In genomic region chr3:54736101-54736927, GRCm38 (mm10) we compare ENCODE assay signal across 7 mouse cellular contexts. TPM values are rescaled to one million over a fixed set of nuclear protein-coding genes. Genes with fewer than 3 reads are reported as not detected.
DNase-seq lines count a peak whose midpoint lies in the region; ATAC-seq and TF ChIP-seq lines count a peak whose summit lies in the region.

No protein-coding gene starts in this region.

- H3K27me3 ChIP-seq in forebrain, embryonic 14.5 days (replicated peaks; ENCODE audit: control insufficient read depth, insufficient read depth, low read length) = no peaks in the 10 kb centered on the region
- no peaks in the 10 kb centered on the region for H3K27me3 ChIP-seq in kidney, adult 2 months (replicated peaks; ENCODE audit: control insufficient read depth, insufficient read depth, low read length)
- no peaks in the 10 kb centered on the region for H3K27me3 ChIP-seq in midbrain, embryonic 11.5 days (ENCODE audit: control insufficient read depth, insufficient read depth, low read length)

- H3K4me2 ChIP-seq in forebrain, embryonic 14.5 days (ENCODE audit: low read length) = peak overlapping the region; percentile 81
- H3K4me2 ChIP-seq in midbrain, embryonic 11.5 days = peak overlapping the region; percentile 88

- no peak for TF ChIP-seq POLR2A in kidney, adult 2 months (IDR thresholded peaks at IDR 0.05; ENCODE audit: low read depth, low read length)

- H3K27ac ChIP-seq in brown adipose tissue, adult 24 weeks (replicated peaks; ENCODE audit: low read depth, low read length) = no peak overlapping the region
- H3K27ac ChIP-seq in forebrain, embryonic 14.5 days (ENCODE audit: low read depth, low read length) = peak overlapping the region; percentile 98; the same call in 1 of the 2 replicates
- no peak overlapping the region for H3K27ac ChIP-seq in kidney, adult 2 months (ENCODE audit: insufficient read depth, low read depth, low read length)
- no peak overlapping the region; the same call in 1 of the 2 replicates for H3K27ac ChIP-seq in midbrain, embryonic 11.5 days (ENCODE audit: low read depth, low read length)

- peak; percentile 20 for DNase-seq in right cerebral cortex, postnatal 4 days
- no peak for DNase-seq in right cerebral cortex, adult 18-20 months
- DNase-seq in forebrain, embryonic 14.5 days (ENCODE audit: low spot score) = peak; percentile 20
- DNase-seq in kidney, adult 2 months = peak; percentile 32
- DNase-seq in midbrain, embryonic 11.5 days (ENCODE audit: low spot score, missing footprints) = peak; percentile 93
- DNase-seq in natural killer cell, adult 2 months (ENCODE audit: low spot score in 2 of 2) = no peak

- no peak for ATAC-seq in forebrain, embryonic 14.5 days
- no peak for ATAC-seq in midbrain, embryonic 11.5 days (ENCODE audit: low FRiP score)

- no peak for TF ChIP-seq CTCF in kidney, adult 2 months (conservative IDR thresholded peaks at IDR 0.05; ENCODE audit: insufficient read depth, insufficient read length, low read depth, low read length)

- H3K4me3 ChIP-seq in brown adipose tissue, adult 24 weeks (ENCODE audit: insufficient read depth, low read depth, low read length) = peak overlapping the region; percentile 84
- H3K4me3 ChIP-seq in forebrain, embryonic 14.5 days (ENCODE audit: low read depth, low read length) = peak overlapping the region; percentile 87
- H3K4me3 ChIP-seq in kidney, adult 2 months (ENCODE audit: insufficient read depth, low read depth, low read length) = peak overlapping the region; percentile 86
- H3K4me3 ChIP-seq in midbrain, embryonic 11.5 days (ENCODE audit: low read depth, low read length) = peak overlapping the region; percentile 91

- peaks cover 46% of the 10 kb centered on the region for H3K36me3 ChIP-seq in forebrain, embryonic 14.5 days (ENCODE audit: control insufficient read depth, insufficient read depth, low read length)
- no peaks in the 10 kb centered on the region; the same call in 1 of the 2 replicates for H3K36me3 ChIP-seq in kidney, adult 2 months (ENCODE audit: control insufficient read depth, insufficient read depth, low read length)
- H3K36me3 ChIP-seq in midbrain, embryonic 11.5 days (ENCODE audit: control insufficient read depth, insufficient read depth, low read length) = peaks cover 9% of the 10 kb centered on the region

- H3K9ac ChIP-seq in forebrain, embryonic 14.5 days (ENCODE audit: low read length) = peak overlapping the region; percentile 90
- H3K9ac ChIP-seq in midbrain, embryonic 11.5 days (ENCODE audit: low read length) = peak overlapping the region; percentile 95

- H3K4me1 ChIP-seq in brown adipose tissue, adult 24 weeks (ENCODE audit: control insufficient read depth, insufficient read depth, insufficient read length, low read length) = no peaks in the 10 kb centered on the region
- 0 out of 2 replicates have a peak, but pooled peaks cover 7% of the 10 kb centered on the region for H3K4me1 ChIP-seq in forebrain, embryonic 14.5 days (ENCODE audit: control insufficient read depth, insufficient read depth, low read length)
- H3K4me1 ChIP-seq in kidney, adult 2 months (ENCODE audit: control insufficient read depth, insufficient read depth, low read length) = peaks cover 8% of the 10 kb centered on the region; the same call in 1 of the 2 replicates
- H3K4me1 ChIP-seq in midbrain, embryonic 11.5 days (ENCODE audit: control insufficient read depth, insufficient read depth, low read length) = peaks cover 8% of the 10 kb centered on the region

- 57% methylated on average over 18 of the region's 18 CpGs for whole genome bisulfite sequencing in forebrain, embryonic 14.5 days
- WGBS in kidney, adult 2 months = 49% methylated on average over 18 of the region's 18 CpGs
- WGBS in midbrain, embryonic 11.5 days = 61% methylated on average over 18 of the region's 18 CpGs

- H3K9me3 ChIP-seq in forebrain, embryonic 14.5 days (replicated peaks; ENCODE audit: control insufficient read depth, low read length) = no peaks in the 10 kb centered on the region
- no peaks in the 10 kb centered on the region for H3K9me3 ChIP-seq in midbrain, embryonic 11.5 days (ENCODE audit: control insufficient read depth, low read length)

RNA-seq across cellular contexts. Expression of gene Alg5, which starts 1.0 kb away (rescaled TPM):
- polyA plus RNA-seq in brown adipose tissue, adult 24 weeks (2012; ENCODE audit: insufficient read depth, insufficient read length, missing spikeins) = 35.8 and 41.1 TPM in 2 replicates
- 55.8 and 60.2 TPM in 2 replicates for polyA plus RNA-seq in forebrain, embryonic 14.5 days (2014; fragmentation: Nextera tagmentation; extraction: Ambion mirVana)
- polyA plus RNA-seq in kidney, adult 2 months (2012; rRNA removed) = 20.1 and 22.2 TPM in 2 replicates
- 40.5 and 46.4 TPM in 2 replicates for polyA plus RNA-seq in midbrain, embryonic 11.5 days (2014; fragmentation: Nextera tagmentation; extraction: Ambion mirVana)

RNA-seq across cellular contexts. Expression of gene Exosc8, which starts 1.1 kb away (rescaled TPM):
- 13.6 and 25.7 TPM in 2 replicates for polyA plus RNA-seq in brown adipose tissue, adult 24 weeks (2012; ENCODE audit: insufficient read depth, insufficient read length, missing spikeins)
- 98.5 and 101 TPM in 2 replicates for polyA plus RNA-seq in forebrain, embryonic 14.5 days (2014; fragmentation: Nextera tagmentation; extraction: Ambion mirVana)
- polyA plus RNA-seq in kidney, adult 2 months (2012; rRNA removed) = 10.2 and 16.7 TPM in 2 replicates
- polyA plus RNA-seq in midbrain, embryonic 11.5 days (2014; fragmentation: Nextera tagmentation; extraction: Ambion mirVana) = 147 and 155 TPM in 2 replicates

RNA-seq across cellular contexts. Expression of gene Smad9, which starts 19.1 kb away (rescaled TPM):
- polyA plus RNA-seq in brown adipose tissue, adult 24 weeks (2012; ENCODE audit: insufficient read depth, insufficient read length, missing spikeins) = 0.32 TPM in 1 of 2 replicates, not detected in the other
- 0.17 and 0.30 TPM in 2 replicates for polyA plus RNA-seq in forebrain, embryonic 14.5 days (2014; fragmentation: Nextera tagmentation; extraction: Ambion mirVana)
- 1.1 and 1.3 TPM in 2 replicates for polyA plus RNA-seq in kidney, adult 2 months (2012; rRNA removed)
- polyA plus RNA-seq in midbrain, embryonic 11.5 days (2014; fragmentation: Nextera tagmentation; extraction: Ambion mirVana) = 0.07 and 0.27 TPM in 2 replicates

RNA-seq across cellular contexts. Expression of gene Gm21958, which starts 22.2 kb away (rescaled TPM):
- not detected in 2 replicates for polyA plus RNA-seq in brown adipose tissue, adult 24 weeks (2012; ENCODE audit: insufficient read depth, insufficient read length, missing spikeins)
- 1.1 TPM in 1 of 2 replicates, not detected in the other for polyA plus RNA-seq in forebrain, embryonic 14.5 days (2014; fragmentation: Nextera tagmentation; extraction: Ambion mirVana)
- polyA plus RNA-seq in kidney, adult 2 months (2012; rRNA removed) = not detected in 2 replicates
- polyA plus RNA-seq in midbrain, embryonic 11.5 days (2014; fragmentation: Nextera tagmentation; extraction: Ambion mirVana) = 0.61 TPM in 1 of 2 replicates, not detected in the other

RNA-seq across cellular contexts. Expression of gene Supt20, which starts 43.7 kb away (rescaled TPM):
- polyA plus RNA-seq in brown adipose tissue, adult 24 weeks (2012; ENCODE audit: insufficient read depth, insufficient read length, missing spikeins) = 10.1 and 15.9 TPM in 2 replicates
- 74.2 and 87.7 TPM in 2 replicates for polyA plus RNA-seq in forebrain, embryonic 14.5 days (2014; fragmentation: Nextera tagmentation; extraction: Ambion mirVana)
- polyA plus RNA-seq in kidney, adult 2 months (2012; rRNA removed) = 32.7 and 36.2 TPM in 2 replicates
- polyA plus RNA-seq in midbrain, embryonic 11.5 days (2014; fragmentation: Nextera tagmentation; extraction: Ambion mirVana) = 117 and 129 TPM in 2 replicates

Comparison
In these comparisons a context has a peak if more than half of its experiments do, and no peak if none do; other contexts are left out.
1. DNase-seq: peak in right cerebral cortex, postnatal 4 days (single experiment), forebrain, embryonic 14.5 days (single experiment), kidney, adult 2 months (single experiment) and midbrain, embryonic 11.5 days (single experiment); none in right cerebral cortex, adult 18-20 months (single experiment) and natural killer cell, adult 2 months (0 of 2).
2. Peak in every context shown above with its lines, with median percentiles within 50 percentile points of each other: H3K4me3 ChIP-seq.